Mouse (Mus musculus) liver, embryonic 12.5 days (tissue): ENCODE data around the gene Cenpb. TPM values are rescaled to one million over a fixed set of nuclear protein-coding genes. Genes with fewer than 3 reads are reported as not detected.
A peak's percentile ranks its signal among the peaks of the same experiment; 100 is the strongest.

ENCODE experiments used
- ATAC-seq: fragments of 200-750 bp; cut with Nextera tagmentation; 2 replicates; pipeline ENCODE4 v1.8.0; 2017; ENCODE audit warnings: moderate number of reproducible peaks, mild to moderate bottlenecking, moderate library complexity
- H3K27ac ChIP-seq: fragments of 300-500 bp; sonication (generic); 2 replicates; pipeline ENCODE4 v1.5.1; 2016; ENCODE audit warnings: mild to moderate bottlenecking
- H3K27me3 ChIP-seq: fragments of 300-500 bp; sonication (generic); replicated peaks from 2 replicates; pipeline ENCODE4 v1.6.1; 2016; ENCODE audit warnings: mild to moderate bottlenecking, moderate library complexity
- H3K36me3 ChIP-seq: fragments of 300-500 bp; sonication (generic); 2 replicates; pipeline ENCODE4 v1.6.1; 2016; ENCODE audit warnings: mild to moderate bottlenecking, moderate library complexity
- H3K4me1 ChIP-seq: fragments of 300-500 bp; sonication (generic); 2 replicates; pipeline ENCODE4 v1.6.1; 2016
- H3K4me2 ChIP-seq: fragments of 300-500 bp; sonication (generic); 2 replicates; pipeline ENCODE4 v1.6.1; 2016; ENCODE audit warnings: mild to moderate bottlenecking, moderate library complexity
- H3K4me3 ChIP-seq: fragments of 300-500 bp; sonication (generic); 2 replicates; pipeline ENCODE4 v1.5.1; 2016; ENCODE audit warnings: mild to moderate bottlenecking, moderate library complexity
- H3K9ac ChIP-seq: fragments of 300-500 bp; sonication (generic); 2 replicates; pipeline ENCODE4 v1.6.1; 2016; ENCODE audit warnings: mild to moderate bottlenecking, moderate library complexity
- H3K9me3 ChIP-seq: fragments of 300-500 bp; sonication (generic); replicated peaks from 2 replicates; pipeline ENCODE4 v1.6.1; 2016; ENCODE audit warnings: mild to moderate bottlenecking, moderate library complexity
- WGBS: fragments of 180-500 bp; shearing (Covaris S2); methylation state at CpG from one replicate; pipeline ENCODE4 v1.1.7; 2016; ENCODE audit not compliant: insufficient replicate concordance; 5-methylcytosine and 5-hydroxymethylcytosine counted together
- polyA plus RNA-seq: library from polyadenylated mRNA; unstranded; fragments of >200 nt; fragmentation: Nextera tagmentation; extraction: Ambion mirVana; gene quantifications from 2 replicates; pipeline ENCODE4 v1.2.1, GENCODE M21; 2016

Gene Cenpb
- polyA plus RNA-seq, 1 experiment from 2014 or later, result 6.5 TPM

GRCm38 (mm10) chr2:131209969-131210792 is 30.3 kb upstream of the Cenpb start:
- Histone ChIP-seq H3K27ac (peak overlapping the region; percentile 93), H3K36me3 (peaks cover 11% of the 10 kb centered on the region), H3K4me1 (peaks cover 91% of the 10 kb centered on the region), H3K4me3 (peak overlapping the region; percentile 75), H3K9ac (peak overlapping the region; percentile 80), H3K27me3 (no peaks in the 10 kb centered on the region), H3K9me3 (no peaks in the 10 kb centered on the region), H3K4me2 (peak overlapping the region; percentile 79)
- peak; percentile 81 for ATAC-seq
- under 1% methylated on average over 50 of the region's 50 CpGs for WGBS

DNA sequence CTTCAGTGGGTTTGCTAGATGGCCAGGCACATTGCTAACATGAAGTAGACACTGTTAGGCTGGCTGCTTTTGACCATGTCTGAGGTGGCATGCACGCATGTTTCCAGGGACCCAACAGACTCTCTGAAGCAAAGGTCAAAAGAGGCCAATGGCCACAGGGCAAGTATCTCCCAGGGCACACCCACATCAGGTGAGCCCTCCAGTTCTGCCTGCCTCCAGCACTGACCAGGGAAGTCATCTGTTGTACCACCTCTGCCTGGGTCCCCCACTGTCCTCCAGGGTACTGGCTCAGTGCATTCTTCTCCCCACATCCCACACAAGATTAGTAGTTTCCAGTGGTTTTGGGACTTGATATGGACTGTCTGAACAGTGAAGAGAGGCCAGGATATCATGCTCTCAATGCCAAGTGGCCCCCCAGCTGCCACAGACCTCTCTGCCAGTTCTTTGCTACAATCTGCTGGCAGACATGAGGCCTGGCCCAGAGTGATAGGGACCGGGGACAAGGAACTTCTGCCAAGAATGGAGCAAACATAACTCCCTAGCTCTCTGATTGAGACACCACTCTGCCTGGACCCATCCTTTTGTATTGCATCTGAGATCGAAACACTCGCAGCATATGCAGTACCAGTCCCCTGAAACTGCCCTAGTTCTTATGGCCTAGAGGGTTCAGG is 29.4 kb upstream of the Cenpb start:
- H3K4me1 ChIP-seq, result peaks cover 92% of the 10 kb centered on the region
- peak overlapping the region; percentile 75 for H3K4me3 ChIP-seq
- H3K9me3 ChIP-seq, result no peaks in the 10 kb centered on the region
- H3K27ac ChIP-seq, result peak overlapping the region; percentile 93
- ATAC-seq, result peak; percentile 4; the same call in 1 of the 2 replicates
- H3K36me3 ChIP-seq, result peaks cover 11% of the 10 kb centered on the region
- peak overlapping the region; percentile 80 for H3K9ac ChIP-seq
- 62% methylated on average over 4 of the region's 4 CpGs for WGBS
- peak overlapping the region; percentile 79 for H3K4me2 ChIP-seq
- no peaks in the 10 kb centered on the region for H3K27me3 ChIP-seq

GRCm38 (mm10) chr2:131208356-131208755 is 28.5 kb upstream of the Cenpb start:
- Histone ChIP-seq H3K4me1 (peaks cover 92% of the 10 kb centered on the region), H3K9ac (peak overlapping the region; percentile 47; the same call in 1 of the 2 replicates), H3K36me3 (peaks cover 11% of the 10 kb centered on the region), H3K4me3 (no peak overlapping the region), H3K27ac (peak overlapping the region; percentile 93), H3K4me2 (peak overlapping the region; percentile 7; the same call in 1 of the 2 replicates), H3K9me3 (no peaks in the 10 kb centered on the region), H3K27me3 (no peaks in the 10 kb centered on the region)
- no peak for ATAC-seq
- 91% methylated on average over 2 of the region's 2 CpGs for WGBS

DNA sequence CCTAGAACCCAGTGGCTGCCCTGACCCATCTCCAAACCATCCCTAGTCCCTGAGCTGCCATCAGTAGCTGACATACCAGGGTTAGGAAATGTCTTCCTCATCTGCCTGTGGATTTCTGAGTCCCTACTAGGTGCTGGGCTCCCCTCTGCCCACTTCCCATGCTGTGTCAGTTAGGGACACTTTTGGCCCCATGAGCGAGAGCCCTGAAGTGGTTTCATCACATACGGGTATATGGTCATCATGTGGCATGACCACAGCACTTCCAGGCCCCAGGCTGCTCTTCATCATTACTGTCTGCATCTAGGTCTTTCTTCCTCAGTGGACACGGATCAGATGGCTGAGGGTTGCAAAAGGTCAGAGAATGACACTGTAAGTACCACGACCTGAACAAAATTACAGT is 26.9 kb upstream of the Cenpb start, which contains the start of gene Ap5s1:
Gene Ap5s1, plus strand, starts transcription at position 301 of the 400 bp plus-strand sequence.
- Histone ChIP-seq H3K4me1 (peaks cover 89% of the 10 kb centered on the region), H3K9ac (peak within 1 kb of the TSS; percentile 68), H3K4me2 (peak within 1 kb of the TSS; percentile 59), H3K27ac (peak within 1 kb of the TSS; percentile 95), H3K4me3 (peak within 1 kb of the TSS; percentile 5; the same call in 1 of the 2 replicates), H3K9me3 (no peaks in the 10 kb centered on the region), H3K27me3 (no peaks in the 10 kb centered on the region), H3K36me3 (peaks cover 14% of the 10 kb centered on the region)
- no peak for ATAC-seq
- 75% methylated on average over 4 of the region's 4 CpGs for WGBS

DNA sequence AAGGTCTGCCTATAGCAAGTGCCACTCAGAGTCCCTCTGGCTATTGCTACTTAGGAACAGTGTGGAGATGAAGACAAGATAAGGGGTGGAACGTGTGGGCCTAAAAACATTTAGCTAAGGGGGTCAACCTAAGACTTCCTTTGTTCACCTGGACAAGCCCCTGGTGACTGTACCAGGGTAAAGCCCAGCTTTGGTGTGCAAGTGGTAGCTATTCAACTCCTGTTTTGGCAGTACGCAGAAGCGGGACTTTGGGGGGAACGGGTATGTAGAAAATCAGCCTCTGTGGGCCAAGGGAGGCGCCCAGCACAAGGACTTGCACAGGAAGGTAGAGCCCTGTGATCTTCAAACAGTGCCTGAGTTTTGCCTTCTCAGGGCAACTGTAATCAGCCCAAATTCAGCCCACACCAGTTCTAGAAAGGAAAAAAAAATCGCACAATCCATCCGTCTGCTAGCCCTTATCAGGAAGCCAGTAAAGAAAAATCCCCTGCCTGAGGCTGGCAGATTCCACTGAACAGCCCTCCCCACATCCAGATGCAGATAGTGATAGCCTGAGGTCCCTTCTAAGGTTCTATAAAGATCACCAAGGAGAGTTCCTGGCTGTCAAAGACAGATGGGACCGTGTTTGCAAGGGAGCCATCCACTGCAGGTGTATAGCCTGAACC is 25.8 kb upstream of the Cenpb start:
- Histone ChIP-seq H3K4me2 (peak overlapping the region; percentile 59), H3K36me3 (peaks cover 25% of the 10 kb centered on the region), H3K4me3 (peak overlapping the region; percentile 5; the same call in 1 of the 2 replicates), H3K9me3 (no peaks in the 10 kb centered on the region), H3K27ac (peak overlapping the region; percentile 95), H3K9ac (peak overlapping the region; percentile 68), H3K27me3 (no peaks in the 10 kb centered on the region), H3K4me1 (peaks cover 79% of the 10 kb centered on the region)
- peak; percentile 80 for ATAC-seq
- 19% methylated on average over 8 of the region's 8 CpGs for WGBS

GRCm38 (mm10) chr2:131204410-131204981 is 24.6 kb upstream of the Cenpb start:
- peaks cover 79% of the 10 kb centered on the region for H3K4me1 ChIP-seq
- H3K4me2 ChIP-seq, result peak overlapping the region; percentile 59
- 42% methylated on average over 7 of the region's 7 CpGs for WGBS
- H3K36me3 ChIP-seq, result peaks cover 37% of the 10 kb centered on the region
- no peak overlapping the region for H3K4me3 ChIP-seq
- H3K9me3 ChIP-seq, result no peaks in the 10 kb centered on the region
- ATAC-seq, result peak; percentile 42
- H3K27me3 ChIP-seq, result no peaks in the 10 kb centered on the region
- H3K27ac ChIP-seq, result peak overlapping the region; percentile 95
- H3K9ac ChIP-seq, result peak overlapping the region; percentile 49

- no peak for ATAC-seq
- H3K4me2 ChIP-seq, result 0 out of 2 replicates have a peak overlapping the region, but pooled peaks have one; percentile 59
- no peak overlapping the region for H3K4me3 ChIP-seq
- 86% methylated on average over 6 of the region's 6 CpGs for WGBS
- peaks cover 43% of the 10 kb centered on the region for H3K36me3 ChIP-seq
- peak overlapping the region; percentile 95 for H3K27ac ChIP-seq
- 0 out of 2 replicates have a peak overlapping the region, but pooled peaks have one; percentile 17 for H3K9ac ChIP-seq
- H3K27me3 ChIP-seq, result no peaks in the 10 kb centered on the region
- H3K4me1 ChIP-seq, result peaks cover 74% of the 10 kb centered on the region
- no peaks in the 10 kb centered on the region for H3K9me3 ChIP-seq
These were observed 24.0 kb upstream of the Cenpb start for GRCm38 (mm10) chr2:131203816-131204409.

DNA sequence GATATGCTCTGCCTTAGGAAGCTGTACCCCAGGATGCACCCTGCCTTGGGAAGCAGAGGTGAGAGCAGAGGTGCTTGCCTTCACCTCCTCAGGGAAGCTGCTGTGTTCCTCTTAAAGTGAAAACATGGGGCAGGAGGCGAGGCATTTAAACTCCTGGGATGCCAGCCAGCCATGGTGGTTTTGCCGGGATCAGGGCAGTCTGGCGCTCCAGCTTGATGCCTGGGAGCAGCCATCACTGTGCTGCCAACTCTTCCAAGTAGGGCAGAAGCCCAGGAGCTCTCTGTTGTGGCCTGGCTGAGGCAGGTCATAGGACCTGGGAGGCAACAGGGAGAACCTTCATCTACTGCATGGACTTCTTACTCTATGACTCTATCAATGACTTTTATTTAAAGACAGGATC is 21.4 kb upstream of the Cenpb start:
- peaks cover 55% of the 10 kb centered on the region for H3K4me1 ChIP-seq
- H3K36me3 ChIP-seq, result peaks cover 69% of the 10 kb centered on the region
- 0 out of 2 replicates have a peak overlapping the region, but pooled peaks have one; percentile 37 for H3K27ac ChIP-seq
- no peak overlapping the region for H3K9ac ChIP-seq
- ATAC-seq, result no peak
- H3K27me3 ChIP-seq, result no peaks in the 10 kb centered on the region
- no peak overlapping the region for H3K4me3 ChIP-seq
- 79% methylated on average over 3 of the region's 3 CpGs for WGBS
- H3K4me2 ChIP-seq, result no peak overlapping the region
- no peaks in the 10 kb centered on the region for H3K9me3 ChIP-seq

- Histone ChIP-seq H3K4me1 (peaks cover 50% of the 10 kb centered on the region), H3K27me3 (no peaks in the 10 kb centered on the region), H3K27ac (peak overlapping the region; percentile 15; the same call in 1 of the 2 replicates), H3K4me2 (no peak overlapping the region), H3K36me3 (peaks cover 75% of the 10 kb centered on the region), H3K4me3 (no peak overlapping the region), H3K9ac (no peak overlapping the region), H3K9me3 (no peaks in the 10 kb centered on the region)
- 77% methylated on average over 2 of the region's 2 CpGs for WGBS
- ATAC-seq, result no peak
These were observed 20.8 kb upstream of the Cenpb start for GRCm38 (mm10) chr2:131200710-131201109.

DNA sequence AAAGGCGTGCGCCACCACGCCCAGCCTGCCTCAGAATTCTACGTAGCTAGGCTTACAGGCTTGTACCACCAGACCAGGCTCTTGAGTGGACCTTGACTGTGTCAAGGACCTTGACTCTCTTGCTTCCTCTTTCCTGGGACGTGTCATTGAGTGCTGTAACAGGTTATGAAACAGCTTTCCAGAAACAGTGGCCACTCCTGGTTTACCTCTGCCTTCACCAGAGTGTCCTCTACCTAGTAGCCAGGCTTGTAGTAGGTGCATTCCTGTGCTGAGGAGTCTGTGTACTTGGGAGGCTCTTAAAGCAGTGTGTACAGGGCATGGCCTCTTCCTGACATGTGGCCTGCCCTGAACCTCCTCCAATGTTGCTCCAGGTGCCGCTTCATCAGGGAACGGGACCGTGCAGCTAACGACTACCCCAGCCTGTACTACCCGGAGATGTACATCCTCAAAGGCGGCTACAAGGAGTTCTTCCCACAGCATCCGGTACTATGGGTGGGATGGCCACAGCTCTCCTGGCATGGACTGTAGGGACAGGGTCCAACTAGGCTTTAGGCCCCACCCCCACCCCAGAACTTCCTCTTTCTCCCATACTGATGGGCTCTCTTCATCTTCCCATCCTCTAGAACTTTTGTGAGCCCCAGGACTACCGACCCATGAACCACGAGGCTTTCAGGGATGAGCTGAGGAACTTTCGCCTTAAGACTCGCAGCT is 16.9 kb upstream of the Cenpb start:
- WGBS, result 81% methylated on average over 16 of the region's 16 CpGs
- Histone ChIP-seq H3K4me2 (no peak overlapping the region), H3K9me3 (no peaks in the 10 kb centered on the region), H3K27ac (no peak overlapping the region), H3K36me3 (peaks cover 100% of the 10 kb centered on the region), H3K4me3 (no peak overlapping the region), H3K4me1 (peaks cover 14% of the 10 kb centered on the region; the same call in 1 of the 2 replicates), H3K9ac (no peak overlapping the region), H3K27me3 (no peaks in the 10 kb centered on the region)
- no peak for ATAC-seq
